Mouse (Mus musculus): Measurements from ENCODE around the gene Fat3. TPM values are rescaled to one million over a fixed set of nuclear protein-coding genes. Genes with fewer than 3 reads are reported as not detected.

Gene Fat3
- total RNA-seq, 2 experiments from 2014 or later = 4.2 TPM

GRCm38 (mm10) chr9:16256577-16257207 lies 244.4 kb downstream of the Fat3 start:
- no peak for DNase-seq (ENCODE audit: low spot score in 2 of 2)

- DNase-seq (ENCODE audit: low spot score in 2 of 2) = no peak
Measured at GRCm38 (mm10) chr9:16246741-16247140, 254.3 kb downstream of the Fat3 start.

- no peak for DNase-seq (ENCODE audit: low spot score in 2 of 2)
Measured at GRCm38 (mm10) chr9:16231575-16231974, 269.5 kb downstream of the Fat3 start.

DNA sequence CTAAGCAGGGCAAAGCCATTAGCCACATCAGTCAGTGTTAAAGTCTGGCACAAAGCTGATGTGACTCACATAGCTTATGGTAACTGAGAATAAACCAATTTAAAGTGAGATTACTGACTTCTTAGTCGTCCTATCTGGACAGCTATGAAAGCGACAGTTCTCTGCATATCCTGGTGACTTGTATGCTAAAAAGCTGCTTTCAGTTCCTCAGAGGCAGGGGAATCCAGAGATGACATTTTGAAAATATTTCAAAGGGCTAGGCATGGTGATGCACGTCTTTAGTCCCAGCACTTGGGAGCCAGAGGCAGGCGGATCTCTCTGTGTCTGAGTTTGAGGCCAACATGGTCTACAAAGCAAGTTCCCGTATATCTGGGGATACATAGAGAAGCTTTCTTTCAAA lies 272.2 kb downstream of the Fat3 start:
- DNase-seq (ENCODE audit: low spot score in 2 of 2) = no peak

DNA sequence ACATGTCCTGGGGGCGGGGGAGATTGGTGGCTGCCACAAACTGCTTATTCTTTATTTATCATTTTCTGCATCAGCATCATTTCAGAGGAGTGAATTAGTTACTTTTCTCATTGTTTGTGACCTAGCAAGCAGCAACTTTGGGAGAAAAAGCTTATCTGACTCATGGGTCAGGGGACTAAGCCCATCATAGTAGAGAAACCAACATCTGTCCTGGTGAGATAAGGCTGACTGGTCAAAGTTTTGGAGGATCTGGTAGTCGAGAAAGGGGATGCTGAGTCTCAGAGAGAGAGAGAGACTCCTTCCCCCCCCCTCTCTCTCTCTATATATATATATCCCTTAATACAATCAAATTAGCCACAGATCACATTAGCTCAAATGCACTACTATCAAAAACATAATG lies 273.7 kb downstream of the Fat3 start:
- no peak for DNase-seq (ENCODE audit: low spot score in 2 of 2)

DNA sequence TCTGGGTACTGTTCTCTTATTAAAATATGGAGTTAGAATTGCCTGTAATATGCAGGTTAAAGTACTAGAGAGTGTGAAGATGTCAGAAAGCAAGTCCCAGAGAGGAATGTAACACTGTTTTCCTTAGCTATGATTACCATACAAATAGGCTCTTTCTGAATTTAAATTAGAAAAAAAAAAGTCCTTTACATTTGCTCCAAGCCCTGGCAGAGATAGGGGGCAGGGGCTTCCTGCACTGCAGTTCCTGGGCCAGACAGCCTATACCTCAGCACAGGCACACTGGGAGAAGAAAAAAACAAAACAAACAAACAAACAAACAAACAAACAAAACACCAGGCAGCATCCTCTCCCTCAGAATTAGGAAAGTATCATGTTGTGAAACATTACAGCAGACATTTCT lies 274.5 kb downstream of the Fat3 start:
- DNase-seq (ENCODE audit: low spot score in 2 of 2) = no peak

- no peak for DNase-seq (ENCODE audit: low spot score in 2 of 2)
Measured at GRCm38 (mm10) chr9:16221885-16222284, 279.2 kb downstream of the Fat3 start.

DNA sequence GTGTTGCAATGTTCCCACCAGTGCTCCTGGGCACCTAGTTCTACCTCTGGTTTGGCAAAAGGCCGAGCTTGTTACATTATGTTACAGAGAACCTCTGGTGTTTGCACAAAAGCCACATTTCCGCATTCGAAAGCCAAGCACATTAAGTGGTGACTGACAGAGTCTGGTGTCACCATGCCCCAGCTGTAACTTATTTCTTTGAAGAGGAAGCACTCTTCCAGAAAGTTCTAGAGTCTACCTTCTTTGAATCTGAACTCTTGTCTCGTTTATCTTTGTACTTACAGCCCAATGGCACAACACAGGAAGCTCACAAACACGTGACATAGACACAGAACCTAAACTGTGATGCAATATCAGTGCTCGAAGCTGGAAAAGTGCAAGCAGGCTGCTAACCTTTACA lies 284.9 kb downstream of the Fat3 start:
- DNase-seq (ENCODE audit: low spot score in 2 of 2) = no peak

DNA sequence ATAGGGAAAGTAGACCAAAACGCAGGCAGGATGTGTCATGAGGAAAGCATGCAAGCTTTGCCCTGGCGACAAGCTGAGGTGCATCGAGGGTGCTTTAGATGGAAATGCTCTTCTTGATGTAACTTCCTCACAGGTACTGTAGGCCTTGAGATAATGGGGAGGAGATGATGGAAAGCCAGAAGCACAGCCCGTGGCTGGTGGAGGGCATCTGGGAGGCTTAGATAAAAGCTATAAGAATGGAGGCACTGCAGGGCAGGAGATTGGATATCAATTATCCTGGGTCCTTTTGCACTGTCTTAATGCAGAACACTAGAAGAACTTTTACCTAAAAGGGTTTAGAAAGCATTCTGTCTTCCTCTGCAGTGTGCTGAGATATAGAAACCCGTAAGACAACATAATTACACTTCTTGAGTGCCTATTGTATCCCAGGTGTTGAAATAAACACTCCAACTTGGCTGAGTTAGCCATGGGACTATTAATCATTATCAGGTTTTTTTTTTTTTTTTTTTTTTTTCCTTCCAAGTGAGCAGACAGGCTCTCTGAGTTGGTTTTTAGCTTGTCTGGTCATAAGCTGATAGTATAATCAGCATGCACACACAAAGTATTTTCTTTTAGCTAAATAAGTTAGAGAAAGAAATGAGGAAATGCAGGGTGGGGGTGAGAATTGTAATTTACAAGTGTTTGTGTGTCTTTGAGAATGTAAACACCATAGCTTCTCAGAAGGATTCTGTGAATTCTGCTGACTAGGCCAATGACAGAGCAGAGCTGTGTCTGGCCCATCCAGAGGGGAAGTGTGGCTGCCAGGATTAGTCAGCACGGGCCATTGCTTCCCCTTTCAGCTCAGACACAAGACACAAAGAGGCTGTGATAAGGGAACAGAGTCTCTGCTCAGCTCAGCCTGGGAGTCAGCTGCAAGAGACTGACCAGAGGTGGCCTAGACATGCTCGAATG lies 286.1 kb downstream of the Fat3 start:
- peak in 1 of 2 experiments; percentile 6 for DNase-seq (ENCODE audit: low spot score in 2 of 2)

DNA sequence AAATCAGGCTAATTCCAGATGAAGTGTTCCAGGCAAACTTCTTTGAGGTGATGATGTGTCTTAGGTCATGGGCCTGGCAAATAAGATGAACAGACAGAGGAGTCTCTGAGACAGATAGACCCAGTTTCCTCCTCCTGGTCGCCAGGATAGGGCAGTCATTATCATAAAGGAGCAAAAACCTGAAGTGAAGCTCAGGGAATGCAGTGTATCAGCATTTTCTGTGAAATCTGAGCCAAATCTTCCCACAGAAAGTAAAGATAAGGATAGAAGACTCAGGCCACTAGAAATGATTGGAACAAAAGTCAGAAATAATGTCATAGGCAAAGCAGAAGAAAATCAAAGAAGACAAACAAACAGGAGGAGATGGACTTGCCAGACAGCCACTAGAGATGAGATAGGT lies 287.8 kb downstream of the Fat3 start:
- DNase-seq (ENCODE audit: low spot score in 2 of 2) = no peak

DNA sequence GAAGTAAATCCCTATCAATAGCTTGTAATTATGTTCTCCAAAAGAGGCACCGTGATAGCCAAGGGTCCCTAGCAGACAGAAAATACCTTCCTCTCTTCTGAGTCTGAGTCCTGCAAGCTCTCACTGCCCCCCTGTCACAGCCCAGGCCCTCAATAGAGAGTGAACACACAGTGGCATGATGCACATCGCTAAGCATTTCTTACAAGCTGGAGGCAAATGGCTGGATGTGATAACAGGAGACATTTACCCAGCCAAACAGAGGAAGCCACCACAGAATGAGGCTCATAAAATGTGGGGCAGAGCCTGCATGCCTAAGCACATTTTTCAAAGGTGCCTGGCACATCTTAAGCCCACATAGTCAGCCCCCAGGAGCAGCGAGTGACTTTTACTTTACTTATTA lies 288.5 kb downstream of the Fat3 start:
- no peak for DNase-seq (ENCODE audit: low spot score in 2 of 2)

DNA sequence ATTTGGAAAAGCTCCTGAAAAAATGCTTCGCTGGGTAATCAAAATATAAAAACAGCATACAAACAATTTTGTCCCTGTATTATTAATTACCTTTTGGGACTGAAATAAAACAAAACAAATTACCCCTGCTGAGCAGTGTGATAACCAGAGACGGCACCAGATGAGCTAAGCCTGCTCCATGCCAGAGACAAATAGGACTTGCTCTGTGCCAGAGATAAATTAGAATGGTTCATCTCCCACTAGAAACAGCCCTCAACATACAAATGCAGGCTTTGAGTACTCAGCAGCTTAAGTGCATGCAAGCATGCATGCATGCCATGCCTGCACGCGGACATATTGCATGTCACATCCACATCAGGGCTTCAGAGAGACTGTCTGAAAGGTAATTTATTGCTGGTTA lies 288.9 kb downstream of the Fat3 start:
- DNase-seq (ENCODE audit: low spot score in 2 of 2) = no peak

DNA sequence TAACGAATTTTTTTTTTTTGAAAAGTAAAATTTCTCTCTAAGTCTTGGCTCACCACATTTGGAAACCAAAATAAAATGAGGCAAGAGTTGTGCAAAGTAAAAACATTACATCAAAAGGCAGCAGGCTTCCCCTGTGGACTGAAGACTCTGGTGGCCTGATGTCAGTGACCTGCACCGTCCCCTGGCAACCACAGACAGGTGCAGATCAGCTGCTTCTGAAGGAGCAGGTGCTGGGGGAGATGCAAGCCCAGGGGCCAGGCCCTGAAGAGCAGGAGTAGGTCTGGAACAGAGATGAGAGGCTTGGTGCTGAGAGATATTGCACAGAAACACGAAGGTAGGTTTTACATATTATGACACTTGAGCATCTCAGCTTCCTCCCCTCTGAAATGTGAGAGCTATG lies 289.6 kb downstream of the Fat3 start:
- no peak for DNase-seq (ENCODE audit: low spot score in 2 of 2)

DNA sequence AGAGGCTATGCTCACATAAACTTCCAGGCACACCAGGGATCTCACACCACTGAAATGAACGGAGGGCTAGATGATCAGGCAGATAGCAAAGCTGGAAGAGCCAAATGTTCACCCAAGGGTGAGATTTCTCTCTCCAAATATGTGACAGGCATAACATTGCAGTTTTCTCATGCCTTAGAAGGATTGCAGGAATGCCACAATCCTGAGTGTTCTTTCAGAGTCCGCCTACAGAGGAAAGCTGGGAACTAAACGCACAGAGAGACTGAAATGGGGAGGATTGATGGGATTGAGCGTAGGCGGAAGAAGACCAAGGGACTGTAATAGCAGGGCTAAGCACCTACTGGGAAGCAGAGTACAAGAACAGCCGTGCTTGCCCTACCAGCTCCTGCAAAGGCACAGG lies 298.8 kb downstream of the Fat3 start:
- no peak for DNase-seq (ENCODE audit: low spot score in 2 of 2)

GRCm38 (mm10) chr9:16200948-16201347 lies 300.1 kb downstream of the Fat3 start:
- no peak for DNase-seq (ENCODE audit: low spot score in 2 of 2)

- no peak for DNase-seq (ENCODE audit: low spot score in 2 of 2)
Measured at GRCm38 (mm10) chr9:16186461-16186860, 314.6 kb downstream of the Fat3 start.

- no peak for DNase-seq (ENCODE audit: low spot score in 2 of 2)
Measured at GRCm38 (mm10) chr9:16169238-16169637, 331.8 kb downstream of the Fat3 start.

DNA sequence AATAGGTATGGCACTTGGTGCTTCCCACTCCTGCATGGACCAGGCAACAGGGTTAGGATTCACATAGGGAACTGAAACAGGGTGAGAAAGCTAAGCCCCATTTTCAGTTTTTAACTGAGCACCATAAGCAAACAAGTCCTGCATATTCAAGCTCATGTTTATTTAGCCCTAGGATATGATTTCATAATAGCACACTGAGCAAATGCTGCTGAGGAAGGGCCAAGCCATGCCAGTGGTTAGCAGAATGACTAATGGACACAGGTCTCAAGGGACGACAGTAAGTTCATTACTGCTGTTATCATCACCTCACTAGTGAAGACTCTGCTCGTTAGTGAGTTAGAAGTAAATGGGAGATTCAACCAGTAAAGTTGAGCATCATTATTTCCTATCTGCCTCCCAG lies 333.0 kb downstream of the Fat3 start:
- no peak for DNase-seq (ENCODE audit: low spot score in 2 of 2)

DNA sequence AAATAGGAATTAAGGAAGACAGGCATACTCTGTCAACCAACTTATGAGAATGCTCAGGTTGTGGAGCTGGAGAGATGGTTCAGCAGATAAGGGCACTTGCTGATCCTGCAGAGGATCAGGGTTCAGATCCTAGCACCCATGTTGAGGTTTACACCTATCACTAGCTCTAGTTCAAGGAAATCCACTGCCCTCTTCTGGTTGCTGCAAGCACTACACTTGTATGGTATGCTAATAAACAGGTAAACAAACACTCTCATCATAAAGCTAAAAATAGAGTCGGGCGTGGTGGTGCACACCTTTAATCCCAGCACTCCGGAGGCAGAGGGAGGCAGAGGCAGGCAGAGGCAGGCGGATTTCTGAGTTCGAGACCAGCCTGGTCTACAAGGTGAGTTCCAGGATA lies 341.7 kb downstream of the Fat3 start:
- DNase-seq (ENCODE audit: low spot score in 2 of 2) = no peak

GRCm38 (mm10) chr9:16153580-16153930 lies 347.5 kb downstream of the Fat3 start:
- DNase-seq (ENCODE audit: low spot score in 2 of 2) = no peak

DNA sequence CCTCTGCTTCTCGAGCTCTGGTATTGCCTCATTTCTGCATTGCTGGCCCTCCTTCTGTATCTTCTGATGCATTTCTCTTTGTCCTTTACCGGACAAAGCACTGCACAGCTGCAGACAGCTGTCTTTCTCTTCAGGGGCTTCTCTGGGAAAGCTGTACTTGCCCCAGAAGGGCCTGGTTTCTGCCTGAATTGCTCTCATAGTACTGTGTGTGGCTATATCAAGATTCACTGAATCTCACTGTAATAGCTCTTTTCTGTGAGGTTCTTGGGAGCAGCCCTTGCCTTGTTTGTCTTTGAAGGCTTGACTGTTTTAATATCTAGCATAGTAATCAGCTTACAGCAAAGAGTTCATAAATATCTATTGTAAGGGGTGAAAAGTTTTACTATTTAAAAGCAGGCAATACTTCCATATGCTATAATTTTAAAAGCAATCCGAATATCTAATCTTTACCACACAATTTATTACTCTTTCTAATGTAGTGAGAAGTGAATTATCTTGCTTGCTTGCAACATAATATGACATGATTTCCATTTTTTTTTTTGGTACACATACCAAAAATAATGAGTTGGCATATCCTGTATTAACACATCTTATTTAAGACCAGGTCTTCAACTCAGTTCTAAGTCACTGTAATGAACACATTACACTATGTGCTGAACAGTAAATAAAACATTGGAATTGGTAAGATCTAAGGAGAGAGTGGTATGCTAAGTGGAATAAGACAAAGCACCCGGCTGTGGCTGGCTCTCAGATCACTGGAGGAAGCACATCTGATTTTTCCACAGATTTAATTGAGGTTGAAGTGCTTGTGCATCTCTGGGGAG lies 348.1 kb downstream of the Fat3 start:
- DNase-seq (ENCODE audit: low spot score in 2 of 2) = no peak

DNA sequence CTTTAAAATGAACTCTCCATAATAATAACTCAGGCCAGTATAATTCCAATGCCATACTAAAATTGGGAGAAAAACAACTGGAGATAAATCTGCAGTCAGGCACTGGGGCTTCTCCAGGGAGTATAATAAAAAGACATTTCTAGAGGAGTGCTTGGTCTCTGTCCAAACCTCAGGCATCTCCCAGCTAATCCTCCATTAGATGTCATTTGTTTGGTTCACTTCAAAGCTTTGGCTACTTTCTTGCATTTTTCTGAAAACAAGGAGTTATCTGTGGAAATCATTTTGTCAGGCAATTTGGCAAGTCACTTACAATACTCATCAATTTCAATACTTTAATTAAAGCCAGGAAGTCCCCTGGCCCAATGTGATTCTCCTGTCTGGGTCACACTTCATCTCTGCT lies 351.0 kb downstream of the Fat3 start:
- no peak for DNase-seq (ENCODE audit: low spot score in 2 of 2)

Measured in adrenal gland, postnatal 4 days (tissue).